Mouse (Mus musculus): ENCODE measurements around the gene Spon2.

DNA sequence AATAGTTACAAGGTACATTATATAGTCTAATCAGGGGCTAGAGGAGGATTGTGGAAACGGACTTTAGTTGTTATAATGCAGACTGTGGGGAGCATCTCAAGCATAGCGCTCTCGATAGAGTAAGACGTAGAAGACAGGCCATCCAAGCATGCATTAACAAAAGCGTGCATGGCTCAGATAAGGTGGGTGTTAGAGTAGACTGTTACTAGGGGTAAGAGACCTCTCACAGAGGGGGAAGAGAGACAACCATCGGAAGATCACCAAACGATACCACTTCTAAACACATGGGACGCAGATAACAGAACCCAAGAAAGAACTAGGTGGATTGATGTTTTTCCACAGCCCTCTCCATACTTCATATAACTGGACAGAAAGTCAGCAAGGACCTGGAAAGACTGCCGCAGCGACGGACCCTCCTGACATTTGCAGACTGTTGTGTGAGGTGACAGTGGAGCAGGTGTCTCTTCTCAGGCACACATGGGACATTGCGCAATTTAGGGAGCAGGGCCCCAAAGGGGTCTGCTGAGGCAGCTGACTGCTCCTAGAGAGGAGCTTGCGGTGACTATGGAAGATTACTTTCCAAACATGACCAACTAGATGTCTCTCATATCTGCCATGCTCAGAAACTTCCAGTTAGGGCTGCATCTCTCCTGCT lies 15.6 kb downstream of the Spon2 start:
- TF ChIP-seq CTCF (IDR thresholded peaks at IDR 0.05; ENCODE audit: control insufficient read depth, insufficient read depth, low read length) = no peak
- no peak for TF ChIP-seq POLR2A (IDR thresholded peaks at IDR 0.05; ENCODE audit: borderline replicate concordance, control insufficient read depth, low read depth, low read length)
